Mouse (Mus musculus) neural tube, embryonic 11.5 days (tissue): ENCODE measurements around the gene Spryd7. TPM values are rescaled to one million over a fixed set of nuclear protein-coding genes. Genes with fewer than 3 reads are reported as not detected.
"Not testable (repeated sequence)": the region's sequence is repeated elsewhere in the genome, so short reads cannot be mapped to it uniquely, and the experiment has no call there.

Source experiments
- ATAC-seq: fragments of 200-750 bp; cut with Nextera tagmentation; 2 replicates; pipeline ENCODE4 v1.8.0; 2017; ENCODE audit warnings: moderate number of reproducible peaks, mild to moderate bottlenecking, moderate TSS enrichment, moderate library complexity; ENCODE audit not compliant: insufficient read depth, low FRiP score, low TSS enrichment
- DNase-seq: peaks from one replicate; pipeline ENCODE4 v3.0.0-alpha.2; 2015; ENCODE audit warnings: low spot score
- H3K27ac ChIP-seq: fragments of 300-500 bp; sonication (generic); 2 replicates; pipeline ENCODE4 v1.5.1; 2014; ENCODE audit warnings: low read depth, mild to moderate bottlenecking, low read length
- H3K27me3 ChIP-seq: fragments of 300-500 bp; sonication (generic); 2 replicates; pipeline ENCODE4 v1.6.1; 2014; ENCODE audit warnings: mild to moderate bottlenecking, low read length, mixed read lengths; ENCODE audit not compliant: control insufficient read depth, insufficient read depth
- H3K36me3 ChIP-seq: fragments of 300-500 bp; sonication (generic); 2 replicates; pipeline ENCODE4 v1.6.1; 2014; ENCODE audit warnings: mild to moderate bottlenecking, low read length, moderate library complexity, mixed read lengths; ENCODE audit not compliant: control insufficient read depth, insufficient read depth
- H3K4me1 ChIP-seq: fragments of 300-500 bp; sonication (generic); 2 replicates; pipeline ENCODE4 v1.6.1; 2014; ENCODE audit warnings: low read length, mixed read lengths; ENCODE audit not compliant: control insufficient read depth, insufficient read depth
- H3K4me2 ChIP-seq: fragments of 300-500 bp; sonication (generic); 2 replicates; pipeline ENCODE4 v1.6.1; 2014; ENCODE audit warnings: low read depth, mild to moderate bottlenecking, moderate library complexity
- H3K4me3 ChIP-seq: fragments of 300-500 bp; sonication (generic); 2 replicates; pipeline ENCODE4 v1.5.1; 2014; ENCODE audit warnings: low read depth, low read length
- H3K9ac ChIP-seq: fragments of 300-500 bp; sonication (generic); 2 replicates; pipeline ENCODE4 v1.6.1; 2014; ENCODE audit warnings: mild to moderate bottlenecking, low read length
- H3K9me3 ChIP-seq: fragments of 300-500 bp; sonication (generic); 2 replicates; pipeline ENCODE4 v1.6.1; 2016; ENCODE audit warnings: low read length; ENCODE audit not compliant: control insufficient read depth
- WGBS: fragments of 180-500 bp; shearing (Covaris S2); extraction: QIAGEN DNeasy Blood & Tissue Kit; methylation state at CpG from one replicate; pipeline ENCODE4 v1.1.7; 2014; 5-methylcytosine and 5-hydroxymethylcytosine counted together
- polyA plus RNA-seq: library from polyadenylated mRNA; unstranded; fragments of >200 nt; fragmentation: Nextera tagmentation; extraction: Ambion mirVana; gene quantifications from 2 replicates; pipeline ENCODE4 v1.2.1, GENCODE M21; 2014

Spryd7 gene
- polyA plus RNA-seq, 1 experiment from 2014 or later = 23.9 TPM

GRCm38 (mm10) chr14:61555931-61556288 lies 776 bp downstream of the Spryd7 start:
- ATAC-seq (no peak), DNase-seq (no peak)
- Histone ChIP-seq H3K9ac (peak overlapping the region; percentile 71), H3K9me3 (no peaks in the 10 kb centered on the region), H3K27ac (peak overlapping the region; percentile 67), H3K4me2 (peak overlapping the region; percentile 89), H3K36me3 (no peaks in the 10 kb centered on the region), H3K27me3 (no peaks in the 10 kb centered on the region), H3K4me3 (peak overlapping the region; percentile 60), H3K4me1 (no peaks in the 10 kb centered on the region)
- WGBS = 11% methylated on average over 6 of the region's 6 CpGs

- 86% methylated on average over 1 of the region's 1 CpGs for WGBS
These were observed 8.1 kb downstream of the Spryd7 start for GRCm38 (mm10) chr14:61548614-61549013.

GRCm38 (mm10) chr14:61537772-61538171 lies 18.9 kb downstream of the Spryd7 start:
- H3K27ac ChIP-seq, H3K9me3 ChIP-seq, ATAC-seq, H3K4me3 ChIP-seq, H3K4me1 ChIP-seq, DNase-seq, H3K27me3 ChIP-seq, H3K4me2 ChIP-seq, H3K9ac ChIP-seq, H3K36me3 ChIP-seq: not testable (repeated sequence)
- 88% methylated on average over 5 of the region's 11 CpGs for WGBS

More at GRCm38 (mm10) chr14:61548614-61549013, 8.1 kb downstream of the Spryd7 start:
- Histone ChIP-seq H3K27me3 (no peaks in the 10 kb centered on the region), H3K4me3 (no peak overlapping the region), H3K9me3 (no peaks in the 10 kb centered on the region), H3K4me1 (no peaks in the 10 kb centered on the region), H3K9ac (no peak overlapping the region), H3K36me3 (no peaks in the 10 kb centered on the region; the same call in 1 of the 2 replicates), H3K4me2 (no peak overlapping the region), H3K27ac (no peak overlapping the region)
- ATAC-seq (no peak), DNase-seq (no peak)

GRCm38 (mm10) chr14:61536631-61537264 lies 19.9 kb downstream of the Spryd7 start:
- WGBS = 91% methylated on average over 5 of the region's 5 CpGs
- Histone ChIP-seq H3K4me3 (no peak overlapping the region), H3K27ac (no peak overlapping the region), H3K4me2 (no peak overlapping the region), H3K36me3 (no peaks in the 10 kb centered on the region), H3K4me1 (no peaks in the 10 kb centered on the region), H3K27me3 (no peaks in the 10 kb centered on the region), H3K9me3 (no peaks in the 10 kb centered on the region), H3K9ac (no peak overlapping the region)
- DNase-seq (no peak), ATAC-seq (no peak)

DNA sequence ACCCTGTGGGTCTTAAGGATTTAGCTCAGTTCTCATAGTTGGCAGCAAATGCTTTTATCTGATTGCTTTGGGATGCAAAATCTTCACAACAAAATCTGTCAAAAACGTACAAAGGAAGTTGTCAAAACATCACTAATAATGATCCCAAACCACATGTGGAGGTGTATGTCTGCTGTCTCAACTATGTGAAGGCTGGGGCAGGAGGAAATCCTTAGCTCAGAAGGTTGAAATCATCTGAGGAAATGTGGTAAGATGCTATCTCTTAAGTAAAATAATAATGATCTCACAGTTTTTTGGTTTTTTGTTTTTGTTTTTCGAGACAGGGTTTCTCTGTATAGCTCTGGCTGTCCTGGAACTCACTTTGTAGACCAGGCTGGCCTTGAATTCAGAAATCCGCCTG lies 20.9 kb downstream of the Spryd7 start:
- WGBS = 86% methylated on average over 3 of the region's 3 CpGs

DNA sequence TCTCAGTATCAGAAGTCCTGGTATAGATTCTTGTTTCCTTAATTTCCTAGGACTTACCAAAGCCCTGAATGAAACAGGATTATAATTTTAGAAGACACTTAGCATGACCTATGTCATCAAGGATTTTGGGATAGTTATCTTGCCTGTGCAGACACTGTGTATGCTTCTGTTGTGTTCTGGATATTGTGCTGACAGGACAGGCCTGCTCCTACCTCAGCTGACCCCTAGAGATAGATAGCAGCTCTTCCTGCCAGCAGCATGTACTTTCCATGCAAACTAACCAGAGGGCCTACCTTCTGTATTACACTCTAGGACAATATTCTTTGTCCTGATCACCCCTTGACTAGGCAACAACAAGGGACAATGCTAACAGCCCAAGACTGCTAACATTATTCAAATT lies 25.7 kb downstream of the Spryd7 start:
- no peak overlapping the region for H3K4me2 ChIP-seq
- DNase-seq = no peak
- no peaks in the 10 kb centered on the region for H3K27me3 ChIP-seq
- ATAC-seq = no peak
- no peak overlapping the region for H3K27ac ChIP-seq
- H3K36me3 ChIP-seq = no peaks in the 10 kb centered on the region
- no peak overlapping the region for H3K9ac ChIP-seq
- H3K4me3 ChIP-seq = no peak overlapping the region
- no peaks in the 10 kb centered on the region for H3K4me1 ChIP-seq
- no peaks in the 10 kb centered on the region for H3K9me3 ChIP-seq

More for the DNA sequence above, 20.9 kb downstream of the Spryd7 start:
- H3K9me3 ChIP-seq = no peaks in the 10 kb centered on the region
- no peak overlapping the region for H3K27ac ChIP-seq
- no peaks in the 10 kb centered on the region for H3K36me3 ChIP-seq
- DNase-seq (no peak), ATAC-seq (no peak)
- no peaks in the 10 kb centered on the region for H3K4me1 ChIP-seq
- no peaks in the 10 kb centered on the region for H3K27me3 ChIP-seq
- H3K9ac ChIP-seq = no peak overlapping the region
- H3K4me2 ChIP-seq = no peak overlapping the region
- H3K4me3 ChIP-seq = no peak overlapping the region

DNA sequence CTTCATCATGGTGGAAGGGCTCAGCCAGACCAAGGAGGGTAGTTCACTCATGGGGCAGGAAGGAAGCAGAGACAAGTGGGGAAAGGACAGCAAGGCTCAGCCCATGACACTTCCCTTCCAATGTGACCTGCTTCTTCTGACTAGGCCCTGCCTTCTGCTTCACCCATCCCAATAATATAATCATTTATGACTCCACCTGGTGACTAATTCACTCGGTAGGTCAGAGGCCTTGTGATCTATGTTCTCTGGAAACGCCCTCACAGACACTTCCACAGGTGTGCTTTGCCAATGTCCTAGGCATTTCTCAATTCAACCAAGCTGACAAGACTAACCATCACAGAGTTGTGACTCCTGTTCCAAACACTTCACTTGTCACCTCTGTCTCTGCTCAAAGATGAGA lies 26.3 kb downstream of the Spryd7 start:
- ATAC-seq = no peak
- Histone ChIP-seq H3K9me3 (no peaks in the 10 kb centered on the region), H3K4me2 (no peak overlapping the region), H3K4me3 (no peak overlapping the region), H3K27me3 (no peaks in the 10 kb centered on the region), H3K9ac (no peak overlapping the region), H3K4me1 (no peaks in the 10 kb centered on the region), H3K36me3 (no peaks in the 10 kb centered on the region), H3K27ac (no peak overlapping the region)
- no peak for DNase-seq
- WGBS = 95% methylated on average over 2 of the region's 2 CpGs

- no peak overlapping the region for H3K4me2 ChIP-seq
- no peaks in the 10 kb centered on the region for H3K9me3 ChIP-seq
- no peak overlapping the region for H3K27ac ChIP-seq
- DNase-seq (no peak), ATAC-seq (no peak)
- no peaks in the 10 kb centered on the region for H3K4me1 ChIP-seq
- no peaks in the 10 kb centered on the region for H3K36me3 ChIP-seq
- no peak overlapping the region for H3K9ac ChIP-seq
- H3K27me3 ChIP-seq = no peaks in the 10 kb centered on the region
- 78% methylated on average over 7 of the region's 7 CpGs for WGBS
- H3K4me3 ChIP-seq = no peak overlapping the region
These were observed 27.2 kb downstream of the Spryd7 start for GRCm38 (mm10) chr14:61529533-61529932.

- H3K9me3 ChIP-seq = no peaks in the 10 kb centered on the region
These were observed 30.7 kb downstream of the Spryd7 start for GRCm38 (mm10) chr14:61526006-61526405.

More at GRCm38 (mm10) chr14:61526006-61526405, 30.7 kb downstream of the Spryd7 start:
- no peaks in the 10 kb centered on the region for H3K36me3 ChIP-seq
- no peak overlapping the region for H3K27ac ChIP-seq
- 97% methylated on average over 2 of the region's 2 CpGs for WGBS
- no peak overlapping the region for H3K4me2 ChIP-seq
- H3K4me1 ChIP-seq = no peaks in the 10 kb centered on the region
- no peak for ATAC-seq
- H3K4me3 ChIP-seq = no peak overlapping the region
- H3K27me3 ChIP-seq = no peaks in the 10 kb centered on the region
- DNase-seq = no peak
- no peak overlapping the region for H3K9ac ChIP-seq
